ENCODE assay signal across 27 mouse cellular contexts in genomic region chr2:157156079-157156478, GRCm38 (mm10). TPM values are rescaled to one million over a fixed set of nuclear protein-coding genes. Genes with fewer than 3 reads are reported as not detected.
A peak's percentile ranks its signal among the peaks of the same experiment; 100 is the strongest.
DNase-seq lines count a peak whose midpoint lies in the region; ATAC-seq and TF ChIP-seq lines count a peak whose summit lies in the region.
"Had no signal": no experiment of that assay in that cellular context is flagged by ENCODE, and none has a peak within 500 bp of the region (broad histone marks: within the 10 kb centered on the region; RNA-seq: fewer than 3 reads in every experiment).

No protein-coding gene starts in this region.

- DNase-seq in heart, adult 11 months, result peak; percentile 63
- DNase-seq in MEL (ENCODE audit: low read depth, low spot score), result peak; percentile 27
- no peak for DNase-seq in adrenal gland, postnatal 10 days
- DNase-seq in gastrocnemius, postnatal 36 days, result no peak
- DNase-seq: adrenal gland, adult 2 months; adrenal gland, postnatal 14 days; adrenal gland, postnatal 36 days; B cell, adult 2 months; cerebellum, adult 11 months; cerebellum, adult 18-20 months; cerebellum, adult 8-10 months; cerebellum, adult 9-11 months; cerebellum, postnatal 14 days; cerebellum, postnatal 36 days; embryo, embryonic 11 days had no signal

- ATAC-seq in heart, embryonic 11.5 days (replicated peaks; ENCODE audit: insufficient number of reproducible peaks, low FRiP score, low TSS enrichment), result no peak
- peak; percentile 77 for ATAC-seq in megakaryocyte, adult 5-6 weeks (ENCODE audit: poor library complexity, severe bottlenecking)
- ATAC-seq: CD4-positive, CD25-positive, alpha-beta regulatory T cell, adult 4 months; forebrain, embryonic 14.5 days; forebrain, embryonic 16.5 days had no signal

- H3K36me3 ChIP-seq in heart, embryonic 11.5 days (ENCODE audit: control insufficient read depth, insufficient read depth, low read length), result peaks cover 22% of the 10 kb centered on the region
- peaks cover 2 to 22% of the 10 kb centered on the region in 2 experiments; a peak in 3 of 4 replicates for H3K36me3 ChIP-seq in MEL (ENCODE audit: control insufficient read depth in 1 of 2, insufficient read depth in 2 of 2, low read length in 2 of 2)

- H3K4me1 ChIP-seq in heart, embryonic 11.5 days (ENCODE audit: control insufficient read depth, insufficient read depth, low read length), result no peaks in the 10 kb centered on the region
- H3K4me1 ChIP-seq in MEL (ENCODE audit: control insufficient read depth in 1 of 2, insufficient read depth in 2 of 2, low read length in 2 of 2), result no peaks in the 10 kb centered on the region
- H3K4me1 ChIP-seq: embryonic facial prominence, embryonic 13.5 days; embryonic facial prominence, embryonic 15.5 days; forebrain, embryonic 10.5 days; forebrain, embryonic 12.5 days had no signal

- H3K27ac ChIP-seq in heart, embryonic 11.5 days (ENCODE audit: low read depth, low read length), result no peak overlapping the region
- H3K27ac ChIP-seq in MEL (ENCODE audit: control insufficient read depth, low read depth, low read length), result no peak overlapping the region
- H3K27ac ChIP-seq: embryonic facial prominence, embryonic 13.5 days; embryonic facial prominence, embryonic 15.5 days; forebrain, embryonic 10.5 days; forebrain, embryonic 12.5 days had no signal

- H3K9ac ChIP-seq in heart, embryonic 11.5 days (ENCODE audit: low read depth, low read length), result no peak overlapping the region
- H3K9ac ChIP-seq in MEL (ENCODE audit: control insufficient read depth, low read depth, low read length, poor library complexity, severe bottlenecking), result no peak overlapping the region
- H3K9ac ChIP-seq: embryonic facial prominence, embryonic 13.5 days; embryonic facial prominence, embryonic 15.5 days; forebrain, embryonic 12.5 days had no signal

- WGBS in heart, embryonic 11.5 days (ENCODE audit: insufficient replicate concordance), result 77% methylated on average over 1 of the region's 1 CpGs

- H3K4me2 ChIP-seq in heart, embryonic 11.5 days, result no peak overlapping the region
- H3K4me2 ChIP-seq: embryonic facial prominence, embryonic 13.5 days; embryonic facial prominence, embryonic 15.5 days; forebrain, embryonic 12.5 days had no signal

- no peak for TF ChIP-seq EP300 in MEL (IDR thresholded peaks at IDR 0.05; ENCODE audit: low read depth in 1 of 2, low read length in 2 of 2)

- H3K27me3 ChIP-seq in heart, embryonic 11.5 days (ENCODE audit: control insufficient read depth, insufficient read depth, low read length), result no peaks in the 10 kb centered on the region
- H3K27me3 ChIP-seq in MEL (ENCODE audit: control insufficient read depth in 1 of 2, insufficient read depth in 2 of 2, low read length in 2 of 2), result no peaks in the 10 kb centered on the region
- H3K27me3 ChIP-seq: CH12.LX; embryonic facial prominence, embryonic 13.5 days; embryonic facial prominence, embryonic 15.5 days; forebrain, embryonic 12.5 days had no signal

- no peak overlapping the region for H3K4me3 ChIP-seq in heart, embryonic 11.5 days (ENCODE audit: low read depth, low read length)
- H3K4me3 ChIP-seq in MEL (ENCODE audit: control insufficient read depth in 1 of 2, insufficient read depth in 1 of 2, low read depth in 2 of 2, low read length in 2 of 2), result no peak overlapping the region
- H3K4me3 ChIP-seq: embryonic facial prominence, embryonic 13.5 days; embryonic facial prominence, embryonic 15.5 days; erythroblast, embryonic 14.5 days; forebrain, embryonic 10.5 days; forebrain, embryonic 12.5 days had no signal

- intact Hi-C loops in gastrocnemius, postnatal 36 days (cut with DNase I), result no loop called here

- no peaks in the 10 kb centered on the region for H3K9me3 ChIP-seq in heart, embryonic 11.5 days (replicated peaks; ENCODE audit: control insufficient read depth, low read length)
- no peaks in the 10 kb centered on the region for H3K9me3 ChIP-seq in MEL (replicated peaks; ENCODE audit: insufficient read depth, low read length)
- H3K9me3 ChIP-seq: embryonic facial prominence, embryonic 13.5 days; embryonic facial prominence, embryonic 15.5 days; forebrain, embryonic 10.5 days; forebrain, embryonic 12.5 days; G1E had no signal

- TF ChIP-seq POLR2A in MEL (IDR thresholded peaks at IDR 0.05; ENCODE audit: control insufficient read depth in 1 of 2, insufficient read depth in 1 of 2, low read depth in 1 of 2, low read length in 2 of 2, poor library complexity in 1 of 2), result no peak

- TF ChIP-seq RAD21 in MEL (IDR thresholded peaks at IDR 0.05; ENCODE audit: low read depth, low read length), result no peak

- no peak for TF ChIP-seq CTCF in MEL (IDR thresholded peaks at IDR 0.05 in 2 of 3, conservative IDR thresholded peaks at IDR 0.05 in 1 of 3; ENCODE audit: control insufficient read depth in 1 of 3, insufficient read depth in 1 of 3, low read depth in 2 of 3, low read length in 3 of 3, poor library complexity in 1 of 3, severe bottlenecking in 1 of 3)

- H3K79me2 ChIP-seq in MEL (ENCODE audit: control insufficient read depth, insufficient read depth, low read length, poor library complexity), result no peaks in the 10 kb centered on the region

TF ChIP-seq in MEL, 35 proteins besides CTCF, POLR2A, EP300 and RAD21:
- TF ChIP-seq USF2 (IDR thresholded peaks at IDR 0.05; ENCODE audit: borderline replicate concordance in 1 of 2, insufficient read depth in 1 of 2, low read depth in 1 of 2, low read length in 2 of 2) (no peak), TBP (IDR thresholded peaks at IDR 0.05; ENCODE audit: low read depth, low read length) (peak; percentile 52; the same call in 1 of the 2 replicates), ELF1 (IDR thresholded peaks at IDR 0.05; ENCODE audit: low read depth, low read length) (no peak), SIN3A (IDR thresholded peaks at IDR 0.05; ENCODE audit: low read length) (no peak), KAT2A (conservative IDR thresholded peaks at IDR 0.05; ENCODE audit: low read depth, low read length) (no peak), ZMIZ1 (IDR thresholded peaks at IDR 0.05; ENCODE audit: low read depth, low read length) (no peak), BHLHE40 (IDR thresholded peaks at IDR 0.05; ENCODE audit: borderline replicate concordance, low read depth, low read length) (no peak), NRF1 (IDR thresholded peaks at IDR 0.05; ENCODE audit: insufficient read depth, low read depth, low read length, poor library complexity, severe bottlenecking) (no peak), NELFE (IDR thresholded peaks at IDR 0.05; ENCODE audit: low read depth, low read length) (no peak)

RNA-seq across cellular contexts. Expression of gene Samhd1, which starts 21.0 kb away (rescaled TPM):
- polyA plus RNA-seq in heart, embryonic 11.5 days (2014; fragmentation: Nextera tagmentation; extraction: Ambion mirVana), result 20.7 and 26.4 TPM in 2 replicates
- 15.7 and 19.7 TPM in 2 replicates for total RNA-seq in MEL (2012; rRNA removed)
- polyA plus RNA-seq in MEL (2012; ENCODE audit: insufficient read depth in 1 of 2, insufficient read length in 2 of 2, low read depth in 1 of 2, low replicate concordance in 2 of 2, missing spikeins in 1 of 2), result 10 to 100 TPM; 50.5 to 76.8 TPM
- 730 and 815 TPM in 2 replicates for total RNA-seq in megakaryocyte, adult 5-6 weeks (2015)
- total RNA-seq in megakaryocyte, adult 5-6 weeks (2017), result 599 and 677 TPM in 2 replicates
- total RNA-seq in adrenal gland, postnatal 10 days (2021), result 10 to 100 TPM; 26.7 to 31.4 TPM
- total RNA-seq in gastrocnemius, postnatal 36 days (2021), result 10 to 100 TPM; 12.9 to 13.2 TPM

RNA-seq across cellular contexts. Expression of gene Rbl1, which starts 48.3 kb away (rescaled TPM):
- polyA plus RNA-seq in heart, embryonic 11.5 days (2014; fragmentation: Nextera tagmentation; extraction: Ambion mirVana), result 21.0 and 22.6 TPM in 2 replicates
- total RNA-seq in MEL (2012; rRNA removed), result 14.8 and 17.8 TPM in 2 replicates
- polyA plus RNA-seq in MEL (2012; ENCODE audit: insufficient read depth in 1 of 2, insufficient read length in 2 of 2, low read depth in 1 of 2, low replicate concordance in 2 of 2, missing spikeins in 1 of 2), result 10 to 100 TPM in 1 of 2 experiments, not detected in 1; 18.1 TPM
- total RNA-seq in megakaryocyte, adult 5-6 weeks (2015), result 94.0 and 94.1 TPM in 2 replicates
- total RNA-seq in megakaryocyte, adult 5-6 weeks (2017), result 88.4 and 90.3 TPM in 2 replicates
- total RNA-seq in adrenal gland, postnatal 10 days (2021), result 10 to 100 TPM; 11.1 to 13.5 TPM
- 1 to 10 TPM; 1.6 to 2.2 TPM for total RNA-seq in gastrocnemius, postnatal 36 days (2021)

Comparison
In these comparisons a context has a peak if more than half of its experiments do, and no peak if none do; other contexts are left out.
1. DNase-seq: peak in heart, adult 11 months (single experiment) and MEL (single experiment); none in adrenal gland, postnatal 10 days (single experiment) and gastrocnemius, postnatal 36 days (0 of 2).
2. RNA of gene Samhd1, which starts 21.0 kb away (total RNA-seq): 599 to 815 TPM in megakaryocyte, adult 5-6 weeks; 26.7 to 31.4 TPM in adrenal gland, postnatal 10 days, 15.7 to 19.7 TPM in MEL and 12.9 to 13.2 TPM in gastrocnemius, postnatal 36 days; every median in the first group is over 10 times any median in the second.